Mouse (Mus musculus) right cerebral cortex, adult 18-20 months (tissue): Measurements from ENCODE around the gene Coro6.

Experiments used
- DNase-seq: peaks from one replicate; pipeline ENCODE4 v3.0.0; 2022; ENCODE audit warnings: mixed read lengths

Coro6 gene

DNA sequence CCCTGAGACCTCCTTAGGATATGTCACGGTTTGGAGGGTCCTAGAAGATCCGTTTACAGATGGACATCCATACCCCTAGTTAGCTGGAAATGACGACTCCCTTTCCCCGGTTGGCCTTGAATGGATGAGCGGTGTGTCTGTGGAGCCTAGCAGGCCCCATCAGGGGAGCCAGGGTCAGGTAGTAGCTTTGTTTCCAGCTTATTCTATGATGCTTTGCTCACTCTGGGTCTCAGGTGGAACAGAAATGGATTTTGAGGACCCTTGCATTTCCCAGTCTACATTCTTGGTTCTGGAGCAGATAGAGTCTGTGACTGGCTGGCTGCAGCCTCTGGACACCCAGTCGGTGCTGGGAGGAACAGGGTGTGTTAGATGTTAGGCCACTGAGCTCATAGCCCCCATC, 32.6 kb downstream of the Coro6 start:
- DNase-seq: no peak

DNA sequence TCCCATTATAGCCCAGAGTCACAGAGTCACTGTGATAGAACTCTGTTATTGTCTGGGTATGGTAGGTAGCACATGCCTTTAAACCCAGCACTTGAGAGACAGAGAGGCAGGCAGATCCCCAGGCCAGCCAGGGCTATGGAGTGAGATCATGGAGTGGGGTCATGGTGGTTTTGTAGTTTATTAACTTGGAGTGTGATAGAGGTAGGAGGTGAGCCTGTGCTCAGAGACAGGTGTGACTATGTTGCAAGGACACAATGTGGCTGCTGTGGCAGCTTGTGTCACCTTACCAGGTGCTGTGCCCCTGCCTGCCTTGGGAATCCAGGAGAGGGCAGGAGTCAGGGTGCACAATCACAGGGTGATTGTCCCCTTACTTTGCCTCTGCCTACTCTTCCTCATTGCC, 33.3 kb downstream of the Coro6 start:
- no peak for DNase-seq

DNA sequence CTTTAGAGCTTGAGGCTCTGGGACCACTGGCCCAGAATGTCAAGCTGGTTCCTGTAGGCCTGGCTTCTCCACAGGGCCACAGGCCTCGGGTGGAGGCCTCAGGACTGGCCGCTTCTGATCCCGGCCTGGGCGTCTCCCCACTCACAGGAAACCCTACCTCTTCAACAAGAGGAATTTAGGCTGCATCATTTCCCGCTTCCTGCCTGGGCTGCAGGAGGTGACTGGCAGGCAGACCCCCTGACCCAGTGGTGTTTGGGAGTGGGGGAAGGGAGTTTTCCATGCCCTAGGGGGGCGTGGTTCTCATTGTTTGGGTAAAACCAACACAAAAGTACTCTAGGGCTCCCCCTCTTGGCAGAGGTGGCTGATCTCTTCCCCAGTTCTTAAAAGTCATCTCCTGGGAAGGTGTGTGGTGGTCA, 35.1 kb downstream of the Coro6 start:
- DNase-seq: no peak

DNA sequence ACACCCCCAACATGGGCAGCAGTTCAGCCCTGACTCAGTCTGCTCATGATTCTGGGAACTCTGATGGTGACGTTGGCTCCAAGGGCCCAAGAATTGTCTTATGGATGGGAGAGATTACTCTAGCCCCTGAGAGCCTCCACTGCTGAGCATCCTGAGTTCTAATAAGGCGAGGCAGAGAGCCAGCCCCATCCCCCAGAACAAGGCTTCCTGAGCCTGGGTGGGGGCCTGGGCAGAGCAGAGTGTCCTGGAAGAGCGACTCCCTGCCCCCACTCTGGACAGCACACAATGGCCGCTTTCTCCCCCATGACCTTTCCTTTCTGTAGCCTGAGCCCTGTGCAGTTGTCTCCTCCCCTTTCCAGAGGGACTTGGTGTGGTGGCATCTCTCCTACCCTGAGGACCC, 35.6 kb downstream of the Coro6 start:
- DNase-seq: no peak

DNA sequence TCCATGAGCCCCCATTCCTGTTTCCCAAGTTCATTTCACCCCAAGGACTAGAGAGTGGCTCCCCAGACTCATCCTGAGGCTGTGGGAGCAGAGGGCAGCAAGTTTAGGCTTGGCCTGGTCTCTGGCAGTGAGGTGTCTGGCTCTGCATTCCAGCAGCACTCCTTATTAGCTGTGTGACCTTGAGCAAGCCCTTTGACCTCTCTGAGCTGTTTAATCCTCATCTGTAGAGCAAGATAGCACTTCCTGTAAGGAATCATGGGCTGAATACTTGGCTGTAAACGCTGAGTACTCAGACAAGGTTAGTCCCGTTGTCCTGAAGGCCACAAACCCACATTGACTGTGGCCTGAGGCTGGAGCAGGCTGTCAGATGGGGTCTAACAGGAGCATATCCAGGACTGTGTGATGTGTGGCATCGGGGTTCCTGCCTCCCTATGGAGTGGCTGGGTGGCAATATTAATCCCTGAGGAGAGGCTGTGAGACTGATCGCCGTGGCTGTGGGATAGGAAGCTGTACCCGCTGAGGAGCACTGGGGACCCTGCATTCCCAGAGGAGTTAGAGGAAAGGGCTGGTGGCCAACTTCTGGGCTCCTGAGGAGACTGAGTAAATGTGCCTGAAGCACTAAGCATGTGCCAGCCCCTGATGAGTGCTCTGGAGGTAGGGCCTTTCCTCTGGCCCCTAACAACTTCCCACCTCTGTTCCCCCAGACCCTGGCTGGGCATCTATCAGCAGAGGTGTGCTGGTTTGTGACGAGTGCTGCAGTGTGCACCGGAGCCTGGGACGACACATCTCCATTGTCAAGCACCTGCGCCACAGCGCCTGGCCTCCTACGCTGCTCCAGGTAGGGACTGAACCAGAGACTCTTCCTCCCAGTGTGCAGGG, 36.3 kb downstream of the Coro6 start:
- DNase-seq: no peak

DNA sequence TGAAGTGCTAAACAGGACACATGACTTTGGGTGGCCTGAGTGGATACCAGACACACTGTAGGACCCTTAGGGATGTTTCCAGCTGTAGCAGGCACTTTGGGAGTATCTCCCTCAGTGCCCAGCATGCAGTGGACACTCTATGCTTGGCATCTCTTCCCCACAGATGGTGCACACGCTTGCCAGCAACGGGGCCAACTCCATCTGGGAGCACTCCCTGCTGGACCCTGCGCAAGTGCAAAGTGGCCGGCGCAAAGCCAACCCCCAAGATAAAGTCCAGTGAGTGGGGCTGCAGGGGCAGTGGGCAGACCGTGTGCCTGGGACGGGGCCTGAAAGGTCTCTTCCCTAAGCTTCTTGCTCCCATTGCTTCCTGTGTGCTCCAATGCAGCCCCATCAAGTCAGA, 37.1 kb downstream of the Coro6 start:
- no peak for DNase-seq

DNA sequence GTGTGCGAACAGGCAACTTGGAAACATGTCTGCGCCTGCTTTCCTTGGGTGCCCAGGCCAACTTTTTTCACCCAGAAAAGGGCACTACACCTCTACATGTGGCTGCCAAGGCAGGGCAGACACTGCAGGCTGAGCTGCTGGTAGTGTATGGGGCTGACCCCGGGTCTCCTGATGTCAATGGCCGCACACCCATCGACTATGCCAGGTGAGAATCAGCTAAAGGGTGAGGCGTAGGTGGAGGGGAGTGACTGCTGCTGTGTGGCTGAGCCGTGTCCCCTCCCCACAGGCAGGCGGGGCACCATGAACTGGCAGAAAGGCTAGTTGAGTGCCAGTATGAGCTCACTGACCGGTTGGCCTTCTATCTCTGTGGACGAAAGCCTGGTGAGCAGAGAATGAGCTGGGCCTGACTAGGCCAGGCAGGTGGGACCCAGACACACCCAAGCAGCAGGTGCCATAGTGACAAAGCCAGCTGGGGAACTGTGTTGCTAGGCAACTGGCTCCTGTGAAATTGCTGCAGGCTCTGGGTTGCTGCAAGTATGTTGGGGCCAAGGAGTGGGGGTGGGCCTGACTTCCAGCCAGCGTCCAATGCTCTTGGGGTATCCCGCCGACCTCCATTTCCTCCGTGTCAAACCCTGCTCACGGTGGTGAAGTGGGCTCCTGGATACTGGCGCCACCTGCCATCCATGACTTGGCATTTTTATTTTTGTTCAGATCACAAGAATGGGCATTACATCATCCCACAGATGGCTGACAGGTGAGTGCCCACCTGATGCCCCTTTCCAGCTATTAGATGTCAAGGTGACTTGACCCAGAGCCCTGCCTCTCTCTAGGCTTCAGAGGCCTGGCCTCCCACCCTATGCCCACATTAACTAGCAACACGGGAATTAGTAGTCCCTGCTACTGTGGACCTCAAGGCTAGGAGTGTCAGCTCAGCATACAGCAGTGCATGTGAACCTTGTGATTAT, 38.4 kb downstream of the Coro6 start:
- DNase-seq: no peak

DNA sequence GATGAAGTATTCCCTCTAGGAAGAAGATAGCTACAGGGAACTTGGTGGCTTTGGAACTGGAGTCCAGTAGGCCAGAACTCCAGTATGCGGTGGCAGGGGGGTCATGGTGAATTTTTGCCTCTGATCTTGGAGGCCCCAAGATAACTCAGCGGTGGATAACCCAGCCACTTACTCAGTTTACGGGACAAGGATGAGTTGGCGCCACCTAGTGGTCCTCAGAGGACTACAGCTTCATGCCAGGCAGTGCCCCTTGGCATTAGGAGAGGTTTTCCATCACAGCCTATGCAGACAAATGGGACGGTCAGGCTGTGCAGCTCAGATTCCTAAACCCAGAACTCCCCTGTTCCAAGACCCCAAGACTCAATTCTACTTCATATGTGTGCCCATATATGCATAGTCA, 39.2 kb downstream of the Coro6 start:
- DNase-seq: peak; percentile 78

DNA sequence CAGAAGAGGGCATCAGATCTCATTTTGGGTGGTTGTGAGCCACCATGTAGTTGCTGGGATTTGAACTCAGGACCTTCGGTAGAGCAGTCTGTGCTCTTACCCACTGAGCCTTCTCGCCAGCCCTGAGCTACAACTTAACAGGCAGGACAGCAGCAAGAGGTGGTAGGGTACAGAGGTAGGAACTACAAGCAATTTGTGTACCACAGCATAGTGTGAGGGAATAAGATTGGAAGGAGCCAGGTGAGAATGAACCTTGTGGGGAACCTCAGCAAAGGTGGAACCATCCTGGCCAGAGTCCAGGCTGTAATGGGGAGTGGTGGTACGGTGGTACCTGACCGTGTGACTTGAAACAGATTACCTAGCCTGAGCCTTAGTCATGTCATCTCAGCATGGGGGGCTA, 39.8 kb downstream of the Coro6 start:
- no peak for DNase-seq

DNA sequence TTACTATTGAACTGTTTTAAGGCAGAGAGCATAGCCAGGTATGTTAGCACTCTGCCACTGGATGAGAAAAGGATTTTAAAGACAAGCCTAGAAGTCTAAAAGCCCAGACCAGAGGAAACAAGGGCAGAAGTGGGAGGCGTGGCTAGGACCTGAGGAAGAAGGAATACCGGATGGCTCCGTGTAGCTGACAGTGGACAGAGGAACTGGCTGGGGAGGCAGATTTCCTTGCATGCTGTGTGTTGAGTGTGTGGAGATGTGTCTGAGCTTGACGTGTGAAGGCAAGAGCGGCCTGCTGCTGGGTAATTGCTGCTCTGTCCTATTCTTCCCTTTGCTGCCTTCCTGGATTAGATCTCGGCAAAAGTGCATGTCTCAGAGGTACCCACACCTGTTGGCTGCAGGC, 40.3 kb downstream of the Coro6 start:
- DNase-seq: no peak

DNA sequence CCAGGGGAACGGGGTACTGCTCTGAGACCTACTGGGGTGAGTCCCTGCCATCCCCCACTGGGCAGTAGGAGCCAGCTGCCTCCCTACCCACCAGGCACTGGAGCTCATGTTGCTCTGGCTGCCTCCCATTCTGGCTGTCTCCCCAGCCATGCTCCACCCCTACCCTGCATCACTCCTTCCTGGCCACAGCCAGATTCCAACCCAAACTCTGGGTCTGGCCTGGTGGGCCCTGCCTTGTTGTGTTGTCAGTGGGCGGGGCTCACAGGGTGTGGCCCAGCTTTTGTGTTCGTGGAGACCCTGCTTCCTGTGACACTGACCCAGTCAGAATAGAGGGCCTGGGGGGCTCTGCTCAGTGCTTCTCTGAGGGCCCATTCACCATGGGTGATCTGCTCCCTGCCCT, 41.3 kb downstream of the Coro6 start:
- DNase-seq: no peak

DNA sequence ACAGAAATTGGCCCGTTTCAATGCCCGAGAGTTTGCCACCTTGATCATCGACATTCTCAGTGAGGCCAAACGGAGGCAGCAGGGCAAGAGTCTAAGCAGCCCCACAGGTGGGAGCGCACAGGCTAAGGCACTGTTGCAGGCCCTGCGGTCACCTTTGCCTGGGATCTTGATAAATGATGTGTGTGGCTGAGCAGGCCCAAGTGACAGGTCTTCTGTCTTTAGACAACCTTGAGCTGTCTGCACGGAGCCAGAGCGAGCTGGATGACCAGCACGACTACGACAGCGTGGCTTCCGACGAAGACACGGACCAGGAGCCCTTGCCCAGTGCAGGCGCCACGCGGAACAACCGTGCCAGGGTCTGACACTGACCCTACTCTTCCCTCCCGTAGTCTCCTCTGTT, 42.2 kb downstream of the Coro6 start:
- DNase-seq: no peak

DNA sequence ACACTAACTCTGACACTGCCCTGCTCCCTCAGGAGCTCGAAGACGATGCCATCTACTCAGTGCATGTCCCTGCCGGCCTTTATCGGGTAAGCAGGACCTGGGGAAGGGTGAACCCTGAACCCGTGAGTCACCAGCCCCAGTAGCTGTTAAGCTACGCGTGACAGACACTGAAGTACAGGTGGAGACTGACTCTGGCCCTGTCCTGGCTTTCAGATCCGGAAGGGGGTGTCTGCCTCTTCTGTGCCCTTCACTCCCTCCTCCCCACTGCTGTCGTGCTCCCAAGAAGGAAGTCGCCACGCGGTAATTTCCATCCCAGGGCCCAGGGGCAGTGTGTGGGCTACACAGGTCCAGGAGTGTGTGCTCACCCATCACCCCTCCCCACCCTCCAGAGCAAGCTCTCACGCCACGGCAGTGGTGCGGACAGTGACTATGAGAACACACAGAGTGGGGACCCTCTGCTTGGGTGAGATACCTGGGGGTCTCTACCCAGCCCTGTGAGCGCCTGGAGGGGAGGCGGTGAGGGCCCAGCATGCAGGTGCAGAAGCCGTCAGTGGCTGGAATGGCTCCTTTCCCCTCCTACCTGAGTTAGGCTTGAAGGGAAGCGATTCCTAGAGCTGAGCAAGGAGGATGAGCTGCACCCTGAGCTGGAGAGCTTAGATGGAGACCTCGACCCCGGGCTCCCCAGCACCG, 43.2 kb downstream of the Coro6 start:
- DNase-seq: no peak

DNA sequence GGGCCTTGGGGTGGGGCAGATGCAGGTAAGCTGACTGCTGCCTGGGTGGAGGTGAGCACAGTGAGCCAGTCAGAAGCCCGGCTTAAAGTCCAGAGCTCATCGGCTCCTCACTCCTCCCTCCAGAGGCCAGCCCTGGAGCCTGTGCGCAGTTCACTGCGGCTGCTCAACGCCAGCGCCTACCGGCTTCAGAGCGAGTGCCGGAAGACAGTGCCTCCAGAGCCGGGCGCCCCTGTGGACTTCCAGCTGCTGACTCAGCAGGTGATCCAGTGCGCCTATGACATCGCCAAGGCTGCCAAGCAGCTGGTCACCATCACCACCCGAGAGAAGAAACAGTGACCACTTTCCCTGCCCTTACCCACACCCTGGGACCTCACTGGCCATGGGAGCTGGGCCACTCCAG, 44.1 kb downstream of the Coro6 start:
- DNase-seq: no peak

DNA sequence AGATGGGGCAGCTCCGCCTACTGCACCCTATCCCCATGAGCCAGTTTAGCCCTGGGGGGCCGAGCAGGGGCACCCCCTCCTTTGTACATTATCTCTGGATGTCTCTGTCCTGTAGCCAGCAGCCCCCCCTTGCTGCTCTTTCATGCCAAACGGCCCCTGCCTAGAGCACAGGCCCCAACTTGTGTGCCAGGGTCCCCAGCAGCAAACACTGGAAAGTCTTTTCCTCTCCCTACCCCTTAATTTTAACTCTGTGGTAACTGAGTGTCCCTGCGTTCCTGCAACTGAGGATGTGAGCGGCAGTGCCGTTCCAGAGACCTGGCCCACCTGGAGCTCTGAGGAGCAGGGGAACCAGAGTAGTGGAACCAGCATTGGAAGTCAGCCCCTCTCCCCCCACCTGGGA, 44.7 kb downstream of the Coro6 start:
- DNase-seq: no peak

DNA sequence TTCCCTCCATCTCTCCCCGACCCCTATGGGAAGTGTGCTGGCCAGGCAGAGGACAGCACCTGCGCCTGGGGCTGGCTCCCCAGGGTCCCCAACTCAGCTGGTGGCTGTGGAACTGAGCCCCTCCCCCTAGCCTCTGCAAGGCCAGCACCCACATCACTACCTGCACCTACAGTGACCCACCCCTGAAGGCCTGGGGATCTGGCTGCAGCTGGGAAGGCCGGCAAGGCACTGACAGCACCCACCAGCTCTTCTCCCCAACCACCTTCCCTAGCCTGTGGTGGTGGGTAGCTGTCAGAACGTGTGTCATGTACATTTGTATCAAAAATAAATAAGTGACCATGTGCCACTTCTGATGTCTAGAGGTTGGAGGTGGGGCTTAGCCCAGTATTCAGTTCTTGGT, 45.2 kb downstream of the Coro6 start:
- DNase-seq: no peak

DNA sequence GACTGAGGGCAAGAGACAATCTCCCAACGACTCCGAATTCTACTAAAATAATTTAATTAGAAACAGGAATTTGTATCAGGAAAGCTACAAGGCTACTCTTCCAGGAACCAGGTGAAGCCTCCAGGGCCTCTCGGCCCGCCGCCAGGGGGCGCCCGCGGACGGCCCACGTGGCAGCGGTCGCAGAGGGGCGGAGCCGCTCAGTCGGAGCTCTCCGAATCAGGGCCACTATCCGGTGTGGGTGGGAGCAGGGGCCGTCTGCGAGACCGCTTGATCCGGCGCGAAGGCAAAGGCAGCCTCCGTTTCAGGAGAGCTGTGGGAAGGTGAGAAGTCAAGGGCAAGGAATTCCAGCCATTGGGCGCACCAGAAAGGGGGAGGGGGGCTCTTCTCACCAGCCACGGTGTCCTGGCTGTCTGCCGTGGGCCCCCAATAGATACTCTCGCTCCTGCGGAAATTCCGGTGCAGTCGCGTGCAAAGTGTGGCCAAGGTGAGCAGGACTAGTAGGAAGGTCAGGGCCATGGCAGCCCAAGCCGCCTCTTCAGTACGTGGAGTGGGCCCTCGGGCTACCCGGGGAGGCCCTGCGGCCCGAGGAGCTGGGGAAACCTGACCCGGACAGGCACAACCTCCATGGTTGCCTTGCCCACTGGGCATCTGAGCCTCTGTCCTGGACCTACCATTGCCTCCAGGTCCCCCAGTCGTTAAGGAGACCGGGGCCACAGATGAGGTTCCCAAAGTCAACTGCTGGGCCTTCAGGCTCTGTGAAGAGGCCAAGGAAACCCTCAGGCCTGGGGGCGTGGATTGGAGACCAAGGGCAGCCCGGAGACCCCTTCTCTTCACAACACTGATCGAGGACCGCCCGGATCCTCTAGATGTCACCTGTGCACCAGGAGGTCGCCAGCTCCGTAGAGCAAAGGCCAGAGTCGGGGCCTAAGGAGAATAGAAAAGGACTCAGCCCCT, 46.1 kb downstream of the Coro6 start:
- DNase-seq: peak; percentile 82

DNA sequence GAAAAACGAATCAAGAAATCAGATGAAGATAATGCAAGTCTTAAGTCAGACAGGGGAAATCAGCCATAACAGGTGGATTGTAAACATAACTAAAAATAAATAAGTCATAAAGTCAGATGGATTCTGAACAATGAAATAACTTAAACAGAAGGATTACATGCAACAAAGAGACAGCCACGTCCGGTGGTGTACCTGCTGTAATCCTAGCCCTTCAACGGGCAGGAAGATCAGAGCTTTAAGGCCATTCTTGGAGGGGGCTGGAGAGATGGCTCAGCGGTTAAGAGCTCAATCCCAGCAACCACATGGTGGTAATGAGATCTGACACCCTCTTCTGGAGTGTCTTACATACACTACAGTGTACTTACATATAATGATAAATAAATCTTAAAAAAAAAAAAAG, 49.1 kb downstream of the Coro6 start:
- DNase-seq: no peak

DNA sequence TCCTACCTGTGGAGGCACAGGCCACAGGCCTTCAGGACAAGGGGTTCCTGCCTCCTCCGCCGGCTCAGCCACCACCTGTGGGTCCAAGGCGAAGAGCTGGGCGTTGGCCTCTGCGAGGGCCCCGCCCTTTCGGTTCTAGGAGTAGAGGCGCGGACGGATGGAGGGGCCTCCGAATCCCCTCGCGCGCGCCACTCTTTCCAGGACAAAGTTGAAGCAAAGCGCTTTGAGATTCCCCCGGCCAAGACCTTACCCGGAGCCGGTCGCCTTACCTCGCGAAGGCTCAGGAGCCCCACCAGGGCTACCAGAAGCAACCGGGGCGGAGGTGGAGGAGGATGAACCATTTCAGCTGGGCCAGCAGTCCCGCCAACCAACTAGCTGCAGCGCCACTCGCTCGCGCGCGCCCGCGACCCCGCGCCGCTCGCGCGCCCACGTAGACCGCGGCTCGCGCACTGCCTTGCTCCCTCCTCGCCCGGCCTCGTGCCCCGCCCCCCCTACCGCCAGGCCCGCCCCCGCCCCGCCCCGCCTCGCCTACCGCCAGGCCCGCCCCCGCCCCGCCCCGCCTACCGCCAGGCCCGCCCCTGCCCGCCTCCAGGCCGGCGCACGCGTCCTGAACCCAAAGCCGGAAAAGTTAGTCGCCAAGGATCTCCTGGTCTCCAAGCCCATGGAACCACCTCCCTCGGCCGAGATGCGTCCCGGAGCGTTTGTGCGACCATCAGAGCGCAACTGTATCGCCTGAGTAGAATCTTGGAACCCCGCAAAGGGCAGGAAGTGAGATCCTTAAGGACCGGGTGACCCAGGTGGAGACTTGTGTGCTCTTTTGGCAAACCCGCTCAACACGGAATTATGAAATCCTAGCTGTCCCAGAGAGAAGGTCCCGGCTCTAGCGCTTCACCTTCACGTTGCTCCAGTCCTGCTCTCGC, 50.9 kb downstream of the Coro6 start:
- DNase-seq: no peak

DNA sequence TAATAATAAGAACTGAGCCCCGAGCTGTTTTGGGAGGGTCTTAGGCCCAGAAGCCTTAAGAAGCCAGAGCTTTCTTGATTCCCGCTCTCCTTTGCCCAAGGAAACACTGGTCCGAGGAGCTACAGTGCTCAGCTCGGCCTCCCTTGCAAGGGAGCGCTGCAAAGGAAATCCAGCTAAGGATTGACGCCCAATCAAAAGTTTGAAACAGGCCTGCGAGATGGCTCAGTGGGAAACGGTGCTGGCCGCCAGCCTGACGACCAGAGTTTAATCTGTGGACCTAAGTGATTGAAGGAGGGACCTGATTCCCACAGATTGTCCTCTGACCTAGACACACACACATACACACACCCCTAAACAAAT, 51.6 kb downstream of the Coro6 start:
- no peak for DNase-seq

DNA sequence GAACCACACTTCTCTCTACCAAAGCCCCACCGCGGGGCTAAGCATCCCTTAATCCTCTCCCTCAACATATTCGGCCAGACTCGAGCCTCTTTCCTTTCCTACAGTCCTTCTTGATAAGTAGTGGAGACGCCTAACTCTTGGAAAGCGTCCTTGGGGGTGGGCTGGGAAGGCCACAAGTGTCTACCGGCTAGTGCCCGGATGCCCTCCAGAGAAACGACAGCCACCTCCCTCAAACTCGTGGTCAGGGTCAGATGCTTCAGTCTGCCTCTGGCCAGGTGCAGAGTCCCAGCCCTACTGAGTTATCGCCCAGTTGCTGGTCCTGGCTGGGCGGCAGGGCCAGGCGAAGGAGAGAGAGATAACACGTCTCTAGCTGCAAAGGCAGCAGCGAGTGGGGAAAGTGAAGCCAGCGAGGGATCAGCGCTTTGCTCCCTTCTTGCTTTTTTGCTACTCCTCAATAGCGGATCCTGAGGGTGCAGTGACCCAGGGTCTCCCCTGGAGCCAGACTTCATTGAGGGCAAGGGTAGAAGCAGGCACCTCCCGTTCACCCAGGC, 52.1 kb downstream of the Coro6 start:
- DNase-seq: no peak
